Mouse (Mus musculus) bone marrow, adult 2 months (tissue): ENCODE results near the gene A630095N17Rik.

Source experiments
- CTCF ChIP-seq: fragments of 200-500 bp; IDR thresholded peaks from 2 replicates; pipeline ENCODE4 v1.5.1; 2011; ENCODE audit warnings: low read length, control low read depth; ENCODE audit not compliant: control insufficient read depth, insufficient read depth
- POLR2A ChIP-seq: fragments of 200-500 bp; IDR thresholded peaks from 2 replicates; pipeline ENCODE4 v1.6.1; 2011; ENCODE audit warnings: low read depth, mild to moderate bottlenecking, control low read depth, low read length, borderline replicate concordance; ENCODE audit not compliant: control insufficient read depth

DNA sequence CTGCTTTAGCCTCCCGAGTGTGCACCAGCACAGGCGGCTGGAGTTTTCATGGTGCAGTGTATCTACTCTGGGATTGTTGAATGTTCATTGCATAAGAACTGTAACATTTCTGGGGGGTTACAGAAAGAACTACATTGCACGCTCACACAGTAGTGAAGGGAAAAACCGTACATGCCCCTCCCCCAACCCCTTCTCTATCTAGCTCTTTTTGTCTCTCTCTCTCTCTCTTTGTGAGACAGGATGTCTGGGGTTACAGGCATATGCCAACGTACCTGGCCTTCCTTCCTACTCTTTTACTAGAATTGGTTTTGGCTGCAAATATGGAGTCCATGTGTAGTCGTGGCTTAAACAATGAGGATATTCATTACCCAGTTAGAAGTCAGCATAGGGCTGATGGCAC is 9.0 kb downstream of the A630095N17Rik start:
- TF ChIP-seq POLR2A (no peak), CTCF (no peak)
